Mouse (Mus musculus) G1E (cell line): ENCODE measurements at regions not wholly inside any gene's neighbourhood (a gene's known extent, or its start where the extent isn't known, plus 50 kb on each side); places are given as distances from the start of the nearest gene placed in this dataset.

Experiments used
- CTCF ChIP-seq: IDR thresholded peaks from 2 replicates; pipeline ENCODE4 v1.5.1; 2012; ENCODE audit warnings: low read depth, low read length, inconsistent platforms, mixed read lengths
- GATA1 ChIP-seq: IDR thresholded peaks from 2 replicates; pipeline ENCODE4 v1.6.1; 2012; ENCODE audit warnings: borderline replicate concordance, low read length, inconsistent platforms, mixed read lengths
- GATA2 ChIP-seq: IDR thresholded peaks from 2 replicates; pipeline ENCODE4 v1.6.1; 2012; ENCODE audit warnings: low read depth, low read length, inconsistent platforms, borderline replicate concordance
- TAL1 ChIP-seq: conservative IDR thresholded peaks from 2 replicates; pipeline ENCODE4 v1.6.1; 2012; ENCODE audit warnings: low read depth, low read length, inconsistent platforms, mixed read lengths

DNA sequence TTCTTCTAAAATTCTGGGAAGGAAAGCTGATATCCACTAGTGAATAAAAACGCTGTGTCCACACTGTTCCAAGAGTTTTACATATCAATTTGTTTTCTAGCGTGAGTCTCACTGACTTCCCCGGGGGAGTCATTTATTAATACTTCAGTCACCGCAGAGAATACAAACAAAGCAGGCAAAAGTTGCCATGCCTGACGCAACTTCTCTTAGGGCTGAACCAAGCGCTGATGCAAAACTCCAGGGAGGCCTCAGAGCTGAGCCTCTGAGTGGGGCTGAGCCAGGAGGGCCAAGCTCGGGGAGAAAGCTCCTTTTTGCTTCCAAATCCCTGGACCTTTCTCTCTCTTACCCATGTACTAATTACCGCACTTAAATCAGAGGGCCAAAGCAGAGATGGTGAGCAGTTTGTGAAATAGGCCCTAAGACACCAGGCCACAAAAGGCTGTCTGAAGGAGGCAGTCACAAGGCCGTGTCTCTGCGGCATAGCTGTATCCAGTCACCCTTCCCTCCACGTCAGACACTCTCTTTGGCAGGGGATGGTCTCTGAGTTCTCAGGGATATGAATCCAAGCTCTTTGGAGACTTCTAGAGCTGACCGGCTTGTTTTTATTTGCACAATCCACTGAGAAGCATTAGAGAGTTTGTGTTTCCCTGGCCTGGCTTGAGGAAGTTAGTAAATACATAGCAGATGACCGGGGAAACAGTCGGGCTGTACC is 260.2 kb upstream of the Jarid2 start:
- no peak for TF ChIP-seq CTCF
- no peak for TF ChIP-seq GATA1
- no peak for TF ChIP-seq GATA2
- TF ChIP-seq TAL1: no peak
